Mouse (Mus musculus): Measurements from ENCODE around the gene Atraid. TPM values are rescaled to one million over a fixed set of nuclear protein-coding genes. Genes with fewer than 3 reads are reported as not detected.

Atraid gene
- total and polyA plus RNA-seq, 3 experiments, result 58.0 to 88.7 (median 60.1) TPM

DNA sequence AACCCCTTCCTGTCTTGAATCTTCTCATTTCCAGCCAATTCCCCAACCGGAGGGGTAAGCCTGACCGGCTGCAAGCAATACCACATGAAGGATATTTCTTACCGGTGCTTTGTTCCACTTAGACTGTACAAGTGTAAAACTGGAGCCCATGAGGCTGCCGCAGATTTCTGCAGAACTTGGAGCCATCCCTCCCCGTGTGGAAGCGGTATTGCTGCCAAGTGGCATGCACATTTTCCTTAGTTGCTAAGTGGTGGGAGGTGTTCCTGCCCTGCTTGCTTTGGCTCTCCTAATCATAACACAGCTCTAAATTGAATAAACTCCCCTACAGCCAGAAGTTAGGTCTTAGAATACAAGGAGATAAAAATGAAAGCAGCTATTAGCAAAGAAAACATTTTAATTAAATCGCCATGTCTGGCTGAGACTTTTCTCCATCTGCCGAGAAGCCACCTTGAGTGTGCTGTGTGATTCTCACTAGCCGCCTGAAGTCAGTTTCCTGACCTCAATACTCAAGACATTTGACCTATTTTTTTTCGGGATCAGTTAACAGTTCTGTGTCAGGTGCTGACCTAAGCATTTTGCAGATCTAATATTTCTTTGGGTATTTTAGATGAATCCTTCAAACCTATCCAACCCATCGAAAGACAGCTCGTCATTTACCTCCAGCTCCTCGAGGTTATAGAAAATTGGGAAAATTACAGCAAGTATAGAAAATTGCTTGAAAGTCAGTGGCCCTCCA, 32.1 kb downstream of the Atraid start:
- TF ChIP-seq IRF4 (IDR thresholded peaks at IDR 0.05; ENCODE audit: low read depth, low read length), result no peak
- TF ChIP-seq MAFK (IDR thresholded peaks at IDR 0.05; ENCODE audit: insufficient replicate concordance, low read length), result peak; percentile 76
- in situ Hi-C loops (cut with MboI; ENCODE audit: low pct_ligation_motif_present, low pct_unique_long_range_greater_than_20kb, low sequenced_read_pairs), result no loop called here

DNA sequence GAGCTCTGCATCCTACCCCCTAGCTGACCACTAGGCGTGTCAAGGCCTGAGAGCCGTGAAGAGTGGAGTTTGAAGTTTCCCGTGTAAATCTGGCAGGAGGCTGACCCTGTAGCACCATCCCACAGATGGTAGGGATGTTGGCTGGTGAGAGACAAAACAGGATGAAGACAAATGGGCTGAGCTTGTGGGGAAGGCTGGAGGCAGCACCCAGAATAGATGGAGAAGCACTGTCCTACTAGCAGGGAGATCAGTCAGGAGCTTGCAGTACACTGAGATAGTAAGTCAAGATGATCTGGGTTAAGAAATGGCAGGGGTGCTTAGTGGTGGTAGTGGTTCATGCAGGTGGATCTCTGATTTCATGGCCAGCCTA, 32.7 kb downstream of the Atraid start:
- Histone ChIP-seq H3K4me3 (replicated peaks in 1 of 3; ENCODE audit: low read depth in 2 of 3, low read length in 2 of 3, poor library complexity in 1 of 3) (no peak overlapping the region), H3K9ac (ENCODE audit: insufficient read depth, low read depth) (no peak overlapping the region), H3K4me1 (ENCODE audit: control insufficient read depth in 1 of 2, insufficient read depth in 2 of 2) (peaks cover 13 to 29% of the 10 kb centered on the region in 2 experiments), H3K79me2 (replicated peaks; ENCODE audit: control insufficient read depth, extremely low read depth, insufficient read depth, poor library complexity, severe bottlenecking) (no peaks in the 10 kb centered on the region), H3K27me3 (replicated peaks) (peaks cover 2% of the 10 kb centered on the region), H3K4me2 (ENCODE audit: insufficient read depth, low read depth, poor library complexity, severe bottlenecking) (no peak overlapping the region), H3K9me3 (replicated peaks; ENCODE audit: low read length) (no peaks in the 10 kb centered on the region), H3K27ac (ENCODE audit: insufficient read depth, low read depth) (no peak overlapping the region), H3K36me3 (replicated peaks in 1 of 2; ENCODE audit: control insufficient read depth in 1 of 2, insufficient read depth in 1 of 2, low read length in 1 of 2) (peaks cover 37 to 53% of the 10 kb centered on the region in 2 experiments)
- no peak for DNase-seq (ENCODE audit: extremely low read depth)
- in situ Hi-C loops (cut with MboI; ENCODE audit: low pct_ligation_motif_present, low pct_unique_long_range_greater_than_20kb, low sequenced_read_pairs) (no loop called here), dilution Hi-C loops (cut with MboI; ENCODE audit: extremely low pct_ligation_motif_present, extremely low pct_unique_long_range_greater_than_20kb, low sequenced_read_pairs) (no loop called here)
- TF ChIP-seq SMC3 (IDR thresholded peaks at IDR 0.05; ENCODE audit: low read depth, low read length) (no peak), EP300 (IDR thresholded peaks at IDR 0.05; ENCODE audit: low read length) (no peak), MAZ (IDR thresholded peaks at IDR 0.05; ENCODE audit: low read depth, low read length) (no peak), USF1 (IDR thresholded peaks at IDR 0.05; ENCODE audit: low read depth, low read length) (no peak), IRF4 (IDR thresholded peaks at IDR 0.05; ENCODE audit: low read depth, low read length) (no peak)

More for the DNA sequence above, 32.1 kb downstream of the Atraid start:
- Histone ChIP-seq H3K4me3 (replicated peaks in 1 of 3; ENCODE audit: low read depth in 2 of 3, low read length in 2 of 3, poor library complexity in 1 of 3) (no peak overlapping the region), H3K4me1 (ENCODE audit: control insufficient read depth in 1 of 2, insufficient read depth in 2 of 2) (peaks cover 13 to 29% of the 10 kb centered on the region in 2 experiments), H3K27me3 (replicated peaks) (no peaks in the 10 kb centered on the region), H3K27ac (ENCODE audit: insufficient read depth, low read depth) (no peak overlapping the region), H3K36me3 (replicated peaks in 1 of 2; ENCODE audit: control insufficient read depth in 1 of 2, insufficient read depth in 1 of 2, low read length in 1 of 2) (peaks cover 43 to 58% of the 10 kb centered on the region in 2 experiments), H3K9me3 (replicated peaks; ENCODE audit: low read length) (no peaks in the 10 kb centered on the region), H3K9ac (ENCODE audit: insufficient read depth, low read depth) (no peak overlapping the region), H3K4me2 (ENCODE audit: insufficient read depth, low read depth, poor library complexity, severe bottlenecking) (no peak overlapping the region), H3K79me2 (replicated peaks; ENCODE audit: control insufficient read depth, extremely low read depth, insufficient read depth, poor library complexity, severe bottlenecking) (no peaks in the 10 kb centered on the region)
- no peak for DNase-seq (ENCODE audit: extremely low read depth)
- dilution Hi-C loops (cut with MboI; ENCODE audit: extremely low pct_ligation_motif_present, extremely low pct_unique_long_range_greater_than_20kb, low sequenced_read_pairs), result no loop called here

DNA sequence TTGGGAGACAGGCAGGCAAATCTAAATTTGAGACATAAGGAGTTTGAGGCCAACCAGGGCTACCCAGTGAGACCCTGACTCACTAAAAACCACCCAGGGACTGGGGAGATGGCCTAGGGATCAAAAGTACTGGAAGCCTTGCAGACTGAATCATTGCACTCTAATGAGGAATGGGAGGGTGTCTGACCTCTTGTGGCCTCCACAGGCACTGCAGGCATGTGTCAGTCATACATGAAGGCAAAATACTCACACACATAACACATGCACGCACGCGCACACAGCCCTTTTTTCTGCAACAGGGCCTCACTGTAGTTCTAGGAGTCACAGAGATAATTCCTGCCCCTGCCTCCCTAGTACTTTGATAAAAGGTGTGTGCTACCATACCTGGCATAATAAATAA, 33.3 kb downstream of the Atraid start:
- in situ Hi-C loops (cut with MboI; ENCODE audit: low pct_ligation_motif_present, low pct_unique_long_range_greater_than_20kb, low sequenced_read_pairs), result no loop called here
- DNase-seq (ENCODE audit: extremely low read depth), result peak; percentile 63
- peaks cover 31 to 47% of the 10 kb centered on the region in 2 experiments for H3K36me3 ChIP-seq (replicated peaks in 1 of 2; ENCODE audit: control insufficient read depth in 1 of 2, insufficient read depth in 1 of 2, low read length in 1 of 2)

More for the DNA sequence above, 33.3 kb downstream of the Atraid start:
- H3K4me3 ChIP-seq (replicated peaks in 1 of 3; ENCODE audit: low read depth in 2 of 3, low read length in 2 of 3, poor library complexity in 1 of 3), result no peak overlapping the region
- dilution Hi-C loops (cut with MboI; ENCODE audit: extremely low pct_ligation_motif_present, extremely low pct_unique_long_range_greater_than_20kb, low sequenced_read_pairs), result no loop called here
- H3K9me3 ChIP-seq (replicated peaks; ENCODE audit: low read length), result no peaks in the 10 kb centered on the region
- H3K79me2 ChIP-seq (replicated peaks; ENCODE audit: control insufficient read depth, extremely low read depth, insufficient read depth, poor library complexity, severe bottlenecking), result no peaks in the 10 kb centered on the region
- no peak overlapping the region for H3K27ac ChIP-seq (ENCODE audit: insufficient read depth, low read depth)
- peaks cover 13 to 29% of the 10 kb centered on the region in 2 experiments for H3K4me1 ChIP-seq (ENCODE audit: control insufficient read depth in 1 of 2, insufficient read depth in 2 of 2)
- TF ChIP-seq POLR2AphosphoS2 (IDR thresholded peaks at IDR 0.05; ENCODE audit: low read depth, low read length), result no peak
- TF ChIP-seq BHLHE40 (IDR thresholded peaks at IDR 0.05; ENCODE audit: low read depth, low read length), result no peak
- no peak for TF ChIP-seq ZKSCAN1 (IDR thresholded peaks at IDR 0.05; ENCODE audit: borderline replicate concordance, low read depth, low read length)
- TF ChIP-seq MAZ (IDR thresholded peaks at IDR 0.05; ENCODE audit: low read depth, low read length), result no peak
- no peak for TF ChIP-seq GABPA (IDR thresholded peaks at IDR 0.05; ENCODE audit: insufficient replicate concordance, low read depth, low read length)
- TF ChIP-seq NELFE (IDR thresholded peaks at IDR 0.05; ENCODE audit: low read depth, low read length), result no peak
- TF ChIP-seq CTCF (conservative IDR thresholded peaks at IDR 0.05 in 1 of 2, IDR thresholded peaks at IDR 0.05 in 1 of 2; ENCODE audit: low read depth in 2 of 2, low read length in 2 of 2), result peak; percentile 77 to 87
- no peak for TF ChIP-seq POLR2A (IDR thresholded peaks at IDR 0.05; ENCODE audit: low read depth, low read length)
- TF ChIP-seq USF1 (IDR thresholded peaks at IDR 0.05; ENCODE audit: low read depth, low read length), result no peak
- TF ChIP-seq ZC3H11A (IDR thresholded peaks at IDR 0.05; ENCODE audit: low read depth, low read length), result no peak
- TF ChIP-seq JUN (IDR thresholded peaks at IDR 0.05; ENCODE audit: insufficient read depth, low read depth, low read length), result no peak
- TF ChIP-seq ETS1 (conservative IDR thresholded peaks at IDR 0.05; ENCODE audit: low read depth, low read length), result no peak
- 0 out of 2 replicates have a peak, but pooled peaks have one; percentile 28 for TF ChIP-seq MYC (IDR thresholded peaks at IDR 0.05; ENCODE audit: low read depth, low read length)
- no peak for TF ChIP-seq CHD1 (IDR thresholded peaks at IDR 0.05; ENCODE audit: low read depth, low read length)
- TF ChIP-seq JUND (conservative IDR thresholded peaks at IDR 0.05; ENCODE audit: low read depth, low read length), result no peak
- TF ChIP-seq SMC3 (IDR thresholded peaks at IDR 0.05; ENCODE audit: low read depth, low read length), result peak; percentile 64
- no peak for TF ChIP-seq MAFK (IDR thresholded peaks at IDR 0.05; ENCODE audit: insufficient replicate concordance, low read length)
- no peak for TF ChIP-seq MXI1 (IDR thresholded peaks at IDR 0.05; ENCODE audit: low read depth, low read length)
- no peak for TF ChIP-seq RCOR1 (conservative IDR thresholded peaks at IDR 0.05; ENCODE audit: low read depth, low read length)
- TF ChIP-seq RAD21 (IDR thresholded peaks at IDR 0.05; ENCODE audit: low read depth, low read length), result peak; percentile 39
- TF ChIP-seq KAT2A (IDR thresholded peaks at IDR 0.05; ENCODE audit: insufficient replicate concordance, low read length), result no peak
- H3K27me3 ChIP-seq (replicated peaks), result peaks cover 8% of the 10 kb centered on the region
- no peak overlapping the region for H3K9ac ChIP-seq (ENCODE audit: insufficient read depth, low read depth)
- no peak overlapping the region for H3K4me2 ChIP-seq (ENCODE audit: insufficient read depth, low read depth, poor library complexity, severe bottlenecking)
